Mouse (Mus musculus) E14TG2a.4 (cell line): ENCODE results near the gene Phldb1.

Experiments
- CTCF ChIP-seq: conservative IDR thresholded peaks from 2 replicates; pipeline ENCODE4 v1.5.1; 2014; ENCODE audit warnings: low read length
- NANOG ChIP-seq: IDR thresholded peaks from 2 replicates; pipeline ENCODE4 v1.6.1; 2014; ENCODE audit warnings: borderline replicate concordance, low read length, mixed read lengths
- POU5F1 ChIP-seq: IDR thresholded peaks from 2 replicates; pipeline ENCODE4 v1.6.1; 2014; ENCODE audit warnings: low read length, borderline replicate concordance

GRCm38 (mm10) chr9:44736301-44736700 is 1.3 kb upstream of the Phldb1 start:
- no peak for TF ChIP-seq CTCF
- no peak for TF ChIP-seq NANOG
- no peak for TF ChIP-seq POU5F1
